Mouse (Mus musculus) hindbrain, embryonic 14.5 days (tissue): ENCODE results near the gene Slc45a3. TPM values are rescaled to one million over a fixed set of nuclear protein-coding genes. Genes with fewer than 3 reads are reported as not detected.

ENCODE experiments used
- ATAC-seq: fragments of 200-750 bp; cut with Nextera tagmentation; 2 replicates; pipeline ENCODE4 v1.8.0; 2017; ENCODE audit warnings: moderate number of reproducible peaks, mild to moderate bottlenecking, moderate TSS enrichment, moderate library complexity; ENCODE audit not compliant: low FRiP score
- DNase-seq: peaks from one replicate; pipeline ENCODE4 v3.0.0-alpha.2; 2015; ENCODE audit warnings: low spot score
- H3K27ac ChIP-seq: fragments of 300-500 bp; sonication (generic); 2 replicates; pipeline ENCODE4 v1.5.1; 2014; ENCODE audit warnings: mild to moderate bottlenecking, moderate library complexity
- H3K27me3 ChIP-seq: fragments of 300-500 bp; sonication (generic); 2 replicates; pipeline ENCODE4 v1.6.1; 2014; ENCODE audit warnings: mild to moderate bottlenecking, low read length, mixed read lengths; ENCODE audit not compliant: control insufficient read depth, insufficient read depth
- H3K36me3 ChIP-seq: fragments of 300-500 bp; sonication (generic); replicated peaks from 2 replicates; pipeline ENCODE4 v1.6.1; 2014; ENCODE audit not compliant: control insufficient read depth, insufficient read depth
- H3K4me1 ChIP-seq: fragments of 300-500 bp; sonication (generic); replicated peaks from 2 replicates; pipeline ENCODE4 v1.6.1; 2014; ENCODE audit warnings: antibody characterized with exemption, low read length, mixed read lengths; ENCODE audit not compliant: control insufficient read depth, insufficient read depth
- H3K4me2 ChIP-seq: fragments of 300-500 bp; sonication (generic); replicated peaks from 2 replicates; pipeline ENCODE4 v1.6.1; 2014; ENCODE audit warnings: mild to moderate bottlenecking, moderate library complexity
- H3K4me3 ChIP-seq: fragments of 300-500 bp; sonication (generic); replicated peaks from 2 replicates; pipeline ENCODE4 v1.5.1; 2014; ENCODE audit warnings: mild to moderate bottlenecking, low read length
- H3K9ac ChIP-seq: fragments of 300-500 bp; sonication (generic); 2 replicates; pipeline ENCODE4 v1.6.1; 2014
- H3K9me3 ChIP-seq: fragments of 300-500 bp; sonication (generic); 2 replicates; pipeline ENCODE4 v1.6.1; 2016; ENCODE audit warnings: low read length; ENCODE audit not compliant: control insufficient read depth
- WGBS: fragments of 180-500 bp; shearing (Covaris S2); extraction: QIAGEN DNeasy Blood & Tissue Kit; methylation state at CpG from one replicate; pipeline ENCODE4 v1.1.7; 2014; 5-methylcytosine and 5-hydroxymethylcytosine counted together
- polyA plus RNA-seq: library from polyadenylated mRNA; unstranded; fragments of >200 nt; fragmentation: Nextera tagmentation; extraction: Ambion mirVana; gene quantifications from 2 replicates; pipeline ENCODE4 v1.2.1, GENCODE M21; 2014

Slc45a3 gene
- polyA plus RNA-seq, 1 experiment from 2014 or later = 0.82 TPM

- DNase-seq (no peak), ATAC-seq (peak; percentile 45)
- Histone ChIP-seq H3K9ac (no peak overlapping the region), H3K4me3 (no peak overlapping the region), H3K36me3 (no peaks in the 10 kb centered on the region), H3K9me3 (no peaks in the 10 kb centered on the region), H3K27me3 (0 out of 2 replicates have a peak, but pooled peaks cover 3% of the 10 kb centered on the region), H3K4me2 (no peak overlapping the region; the same call in 1 of the 2 replicates), H3K27ac (peak overlapping the region; percentile 51), H3K4me1 (peaks cover 15% of the 10 kb centered on the region; the same call in 1 of the 2 replicates)
- 7% methylated on average over 15 of the region's 16 CpGs for WGBS
Observed at GRCm38 (mm10) chr1:131970661-131971520, 8.1 kb downstream of the Slc45a3 start.

GRCm38 (mm10) chr1:131971771-131972497, 9.2 kb downstream of the Slc45a3 start:
- Histone ChIP-seq H3K9me3 (no peaks in the 10 kb centered on the region), H3K9ac (no peak overlapping the region), H3K27ac (peak overlapping the region; percentile 51), H3K4me2 (no peak overlapping the region), H3K36me3 (no peaks in the 10 kb centered on the region), H3K4me3 (no peak overlapping the region), H3K27me3 (0 out of 2 replicates have a peak, but pooled peaks cover 3% of the 10 kb centered on the region), H3K4me1 (peaks cover 15% of the 10 kb centered on the region; the same call in 1 of the 2 replicates)
- peak; percentile 41 for ATAC-seq
- DNase-seq = no peak
- 6% methylated on average over 15 of the region's 15 CpGs for WGBS

DNA sequence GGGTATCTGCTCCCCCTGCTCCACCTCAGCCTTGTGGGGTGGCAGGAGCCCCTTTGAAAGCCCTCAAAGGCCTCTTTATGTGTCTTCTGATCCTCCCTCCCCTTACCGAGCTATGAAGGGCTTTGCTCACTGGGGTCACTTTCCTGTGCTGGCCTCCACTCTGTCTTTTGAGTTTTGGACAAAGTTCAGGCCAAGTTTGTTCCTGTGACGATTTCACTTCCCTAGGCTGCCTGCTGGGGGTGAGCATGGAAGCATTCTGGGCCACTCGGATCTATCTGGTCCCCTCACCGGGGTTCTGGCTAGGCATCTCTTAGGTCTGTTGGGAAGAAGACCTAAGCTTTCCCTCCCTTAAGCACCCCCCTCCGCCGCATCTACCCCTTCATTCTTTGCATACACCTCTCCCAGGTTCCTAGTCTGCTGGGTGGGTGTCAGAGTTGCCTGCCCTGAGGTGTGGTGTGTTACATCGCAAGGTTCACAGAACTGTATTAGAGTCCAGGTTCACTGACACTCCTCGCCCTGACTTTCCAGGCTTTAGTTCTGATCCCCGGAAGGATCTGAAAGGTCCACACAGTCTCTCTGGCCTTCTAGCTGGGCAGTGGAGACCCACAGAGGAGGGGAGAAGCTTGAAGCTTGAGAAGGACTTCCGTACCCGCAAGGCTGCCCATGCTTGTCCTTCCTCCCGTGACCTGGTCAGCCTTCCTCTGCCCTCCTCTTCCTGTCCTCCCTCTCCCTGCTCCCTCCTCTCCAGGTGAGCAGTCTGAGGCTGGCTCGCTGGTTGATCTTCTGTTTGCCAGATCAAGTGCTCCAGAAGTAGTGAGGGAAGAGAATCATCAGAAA, 9.9 kb downstream of the Slc45a3 start:
- ATAC-seq (no peak), DNase-seq (no peak)
- 13% methylated on average over 13 of the region's 13 CpGs for WGBS
- Histone ChIP-seq H3K4me2 (no peak overlapping the region), H3K36me3 (no peaks in the 10 kb centered on the region), H3K4me3 (no peak overlapping the region), H3K27ac (no peak overlapping the region), H3K9ac (no peak overlapping the region), H3K27me3 (0 out of 2 replicates have a peak, but pooled peaks cover 3% of the 10 kb centered on the region), H3K4me1 (peaks cover 15% of the 10 kb centered on the region; the same call in 1 of the 2 replicates), H3K9me3 (no peaks in the 10 kb centered on the region)

DNA sequence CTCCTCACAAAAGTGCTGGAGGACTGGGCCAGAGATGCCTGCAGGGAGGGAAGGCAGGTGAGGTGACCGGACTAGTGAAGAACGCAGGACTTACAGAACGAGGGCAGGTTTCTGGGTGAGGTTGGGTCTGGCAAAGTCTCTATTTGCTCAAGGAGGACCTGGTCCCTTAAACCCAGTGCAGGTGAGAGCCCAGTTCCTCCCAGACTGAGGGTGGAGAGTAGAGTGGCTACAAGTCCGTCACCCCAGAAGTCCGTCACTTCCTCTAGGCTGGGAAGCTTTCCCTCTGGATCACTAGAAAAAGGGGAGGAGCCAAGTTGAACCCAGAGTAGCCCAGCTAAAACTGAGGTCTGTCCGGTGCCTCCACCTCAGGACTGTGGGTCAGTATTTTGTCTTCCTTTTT, 11.2 kb downstream of the Slc45a3 start:
- Histone ChIP-seq H3K27ac (no peak overlapping the region), H3K4me3 (no peak overlapping the region)
- no peak for DNase-seq

GRCm38 (mm10) chr1:131976886-131977285, 14.1 kb downstream of the Slc45a3 start:
- Histone ChIP-seq H3K4me3 (no peak overlapping the region), H3K27ac (no peak overlapping the region), H3K4me2 (no peak overlapping the region), H3K36me3 (no peaks in the 10 kb centered on the region), H3K4me1 (peaks cover 5% of the 10 kb centered on the region; the same call in 1 of the 2 replicates), H3K9me3 (no peaks in the 10 kb centered on the region), H3K27me3 (0 out of 2 replicates have a peak, but pooled peaks cover 2% of the 10 kb centered on the region), H3K9ac (no peak overlapping the region)
- no peak for DNase-seq
- ATAC-seq = no peak
- 80% methylated on average over 5 of the region's 5 CpGs for WGBS

More for the DNA sequence above, 11.2 kb downstream of the Slc45a3 start:
- Histone ChIP-seq H3K4me2 (no peak overlapping the region), H3K9me3 (no peaks in the 10 kb centered on the region), H3K9ac (no peak overlapping the region), H3K27me3 (0 out of 2 replicates have a peak, but pooled peaks cover 3% of the 10 kb centered on the region), H3K36me3 (no peaks in the 10 kb centered on the region), H3K4me1 (peaks cover 15% of the 10 kb centered on the region; the same call in 1 of the 2 replicates)
- no peak for ATAC-seq
- 83% methylated on average over 6 of the region's 6 CpGs for WGBS

GRCm38 (mm10) chr1:131980471-131980870, 17.7 kb downstream of the Slc45a3 start:
- no peaks in the 10 kb centered on the region for H3K36me3 ChIP-seq
- no peaks in the 10 kb centered on the region for H3K9me3 ChIP-seq
- no peak overlapping the region for H3K4me3 ChIP-seq
- H3K4me2 ChIP-seq = no peak overlapping the region
- H3K27me3 ChIP-seq = no peaks in the 10 kb centered on the region
- no peak for ATAC-seq
- 20% methylated on average over 2 of the region's 2 CpGs for WGBS
- no peak overlapping the region for H3K9ac ChIP-seq
- no peak overlapping the region for H3K27ac ChIP-seq
- DNase-seq = no peak
- no peaks in the 10 kb centered on the region for H3K4me1 ChIP-seq

DNA sequence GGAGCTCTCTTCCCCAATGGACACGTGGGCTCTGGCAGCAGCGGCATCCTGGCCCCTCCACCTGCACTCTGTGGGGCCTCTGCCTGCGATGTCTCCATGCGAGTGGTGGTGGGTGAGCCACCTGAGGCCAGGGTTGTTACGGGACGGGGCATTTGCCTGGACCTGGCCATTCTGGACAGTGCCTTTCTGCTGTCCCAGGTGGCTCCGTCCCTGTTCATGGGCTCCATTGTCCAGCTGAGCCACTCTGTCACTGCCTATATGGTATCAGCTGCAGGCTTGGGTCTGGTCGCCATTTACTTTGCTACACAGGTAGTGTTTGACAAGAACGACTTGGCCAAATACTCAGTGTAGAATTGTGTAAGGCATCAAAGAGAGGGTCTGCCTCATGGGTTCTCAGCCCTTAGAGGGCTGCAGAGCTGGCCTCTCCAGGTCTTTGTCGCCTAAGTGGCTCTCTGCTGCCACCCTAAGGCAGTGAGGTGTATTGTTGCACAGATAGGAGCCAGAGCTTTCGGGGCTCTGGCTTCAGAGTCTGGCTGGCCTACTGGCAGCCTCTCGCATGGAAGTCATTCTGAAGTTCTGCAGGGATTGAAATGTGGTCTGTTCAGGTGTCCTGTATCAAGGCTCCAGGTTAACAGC, 18.7 kb downstream of the Slc45a3 start:
- no peaks in the 10 kb centered on the region for H3K36me3 ChIP-seq
- WGBS = 50% methylated on average over 12 of the region's 12 CpGs
- H3K27ac ChIP-seq = no peak overlapping the region
- ATAC-seq (peak; percentile 73; the same call in 1 of the 2 replicates), DNase-seq (peak; percentile 81)
- no peak overlapping the region for H3K4me3 ChIP-seq
- H3K9ac ChIP-seq = no peak overlapping the region
- H3K27me3 ChIP-seq = no peaks in the 10 kb centered on the region
- H3K9me3 ChIP-seq = no peaks in the 10 kb centered on the region
- H3K4me2 ChIP-seq = no peak overlapping the region
- no peaks in the 10 kb centered on the region for H3K4me1 ChIP-seq

DNA sequence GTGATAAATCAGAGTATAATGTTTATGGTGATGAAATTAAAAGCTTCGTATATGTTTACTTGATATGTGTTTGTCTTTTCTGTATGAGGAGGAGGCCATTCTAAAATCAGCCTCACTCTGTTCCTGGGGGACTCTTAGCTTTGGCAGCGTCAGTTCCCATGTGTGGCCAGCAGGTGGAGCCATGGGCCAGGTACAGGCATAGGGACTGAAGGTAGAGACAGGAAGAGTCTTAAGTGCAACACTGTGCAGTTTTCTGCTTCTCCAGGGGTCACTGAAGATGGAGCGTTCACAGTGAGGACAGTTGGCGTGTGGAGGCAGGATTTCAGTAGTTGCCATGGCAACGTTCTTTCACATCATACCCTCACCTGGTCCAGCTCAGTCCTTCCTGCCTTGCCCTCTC, 20.1 kb downstream of the Slc45a3 start:
- no peaks in the 10 kb centered on the region for H3K4me1 ChIP-seq
- H3K36me3 ChIP-seq = no peaks in the 10 kb centered on the region
- DNase-seq = peak; percentile 85
- H3K4me3 ChIP-seq = no peak overlapping the region
- H3K27me3 ChIP-seq = no peaks in the 10 kb centered on the region
- no peaks in the 10 kb centered on the region for H3K9me3 ChIP-seq
- ATAC-seq = 0 out of 2 replicates have a peak, but pooled peaks have one; percentile 14
- H3K9ac ChIP-seq = no peak overlapping the region
- no peak overlapping the region for H3K27ac ChIP-seq
- H3K4me2 ChIP-seq = no peak overlapping the region
- 20% methylated on average over 5 of the region's 5 CpGs for WGBS
